Mouse (Mus musculus) inflammation-experienced regulatory T-cells, adult 16 weeks (primary cell): ENCODE results near the gene Rbm43. TPM values are rescaled to one million over a fixed set of nuclear protein-coding genes. Genes with fewer than 3 reads are reported as not detected.

Source experiments
- polyA plus RNA-seq: library from polyadenylated mRNA; unstranded; fragments of 100-300 nt; shearing (Covaris generic); gene quantifications from one replicate; pipeline ENCODE4 v1.2.1, GENCODE M21; 2017

The Rbm43 gene
- polyA plus RNA-seq: 64.7 TPM

GRCm38 (mm10) chr2:51934574-51935334 is at the start of gene Rbm43:
Gene Rbm43, minus strand, starts transcription at chr2:51935163.

GRCm38 (mm10) chr2:51973410-51973968 is 38.5 kb upstream of the Rbm43 start, which contains the start of gene Nmi:
Gene Nmi, minus strand, starts transcription at chr2:51973494.

Other genes with a start within 250 kb of the Rbm43 start
- 186 TPM for gene Nmi, start 38.3 kb upstream of the Rbm43 start, polyA plus RNA-seq
- not detected for gene Tnfaip6, start 102.8 kb upstream of the Rbm43 start, polyA plus RNA-seq
- gene Rif1, start 137.7 kb upstream of the Rbm43 start, polyA plus RNA-seq: 31.7 TPM